Mouse (Mus musculus): ENCODE data around the gene Macf1. TPM values are rescaled to one million over a fixed set of nuclear protein-coding genes. Genes with fewer than 3 reads are reported as not detected.

Macf1 gene
- polyA plus RNA-seq, 1 experiment: 62.9 TPM

DNA sequence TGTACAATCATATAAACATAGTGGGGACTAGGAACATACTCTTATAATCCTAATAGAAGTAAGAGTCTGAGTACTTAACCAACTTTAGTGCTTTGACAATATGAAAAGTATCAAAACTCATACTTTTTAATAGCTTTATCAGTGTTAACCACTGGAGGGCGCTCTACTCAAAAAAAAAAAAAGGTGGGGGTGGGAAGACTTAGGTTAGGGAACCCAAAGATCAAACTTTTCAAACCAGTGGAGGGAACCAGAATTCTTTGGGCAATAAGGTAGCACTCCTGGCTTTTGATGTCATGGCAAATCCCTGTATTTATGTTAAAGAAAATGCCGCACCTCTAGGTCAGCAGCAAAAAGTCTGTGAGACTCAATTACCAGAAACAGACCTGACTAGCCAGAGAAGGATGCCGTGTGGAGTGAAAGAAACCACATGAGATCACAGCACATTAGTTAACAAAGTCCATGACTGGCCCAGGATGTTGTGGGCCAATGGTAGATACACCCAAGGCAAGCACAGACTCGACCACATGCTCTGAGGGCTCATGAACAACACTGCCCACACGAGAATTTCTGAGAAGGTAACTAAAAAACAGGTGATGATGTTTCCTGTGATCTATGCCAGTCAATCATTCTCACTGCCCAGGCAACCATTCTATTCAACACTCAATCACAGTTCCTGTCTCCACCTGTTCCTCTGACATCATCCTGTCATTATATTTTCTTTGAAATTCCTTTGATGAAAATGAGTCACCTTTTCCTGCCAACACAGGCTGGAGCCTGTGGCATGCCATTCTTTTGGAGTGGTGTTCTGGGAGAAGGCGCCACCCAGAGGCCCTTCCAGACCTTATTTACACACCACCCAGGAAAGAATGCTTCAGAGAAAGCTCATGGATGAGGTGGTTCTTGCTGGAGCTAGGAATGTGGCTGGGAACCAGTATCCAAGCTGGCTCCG is 95.5 kb downstream of the Macf1 start:
- Histone ChIP-seq H3K27me3 (replicated peaks; ENCODE audit: control insufficient read depth, insufficient read depth, low read length) (no peaks in the 10 kb centered on the region), H3K27ac (ENCODE audit: insufficient read depth, low read depth, low read length) (peak overlapping the region; percentile 54), H3K4me1 (ENCODE audit: control insufficient read depth, insufficient read depth, low read length) (peaks cover 36% of the 10 kb centered on the region), H3K36me3 (ENCODE audit: control insufficient read depth, insufficient read depth, low read length) (no peaks in the 10 kb centered on the region), H3K4me3 (ENCODE audit: insufficient read depth, low read depth, low read length) (no peak overlapping the region)
- DNase-seq: peak; percentile 73
- WGBS: 21% methylated on average over 7 of the region's 7 CpGs
- TF ChIP-seq CTCF (conservative IDR thresholded peaks at IDR 0.05; ENCODE audit: insufficient read depth, insufficient read length, low read depth, low read length) (peak; percentile 48), POLR2A (IDR thresholded peaks at IDR 0.05; ENCODE audit: low read depth, low read length) (no peak)

DNA sequence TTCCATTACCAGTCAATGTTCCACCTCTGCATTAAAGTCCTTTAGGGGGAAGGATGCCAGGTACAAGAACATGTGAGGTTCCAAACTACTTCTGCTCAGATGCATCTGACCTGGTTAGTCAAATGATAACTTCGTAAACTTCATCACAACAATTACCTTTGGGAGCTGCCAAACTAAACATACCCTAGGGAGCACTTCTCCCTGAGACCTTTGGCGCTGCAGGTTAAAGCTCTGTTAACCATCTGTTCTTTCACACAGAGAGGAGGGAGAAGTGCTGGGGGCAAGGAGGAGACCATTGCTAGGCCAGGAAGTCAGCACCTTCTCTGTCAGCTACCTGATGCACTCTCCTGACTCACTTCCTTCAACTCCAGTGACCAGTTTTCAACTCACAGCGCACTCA is 96.5 kb downstream of the Macf1 start:
- Histone ChIP-seq H3K27me3 (replicated peaks; ENCODE audit: control insufficient read depth, insufficient read depth, low read length) (no peaks in the 10 kb centered on the region), H3K27ac (ENCODE audit: insufficient read depth, low read depth, low read length) (peak overlapping the region; percentile 77), H3K36me3 (ENCODE audit: control insufficient read depth, insufficient read depth, low read length) (no peaks in the 10 kb centered on the region), H3K4me1 (ENCODE audit: control insufficient read depth, insufficient read depth, low read length) (peaks cover 29% of the 10 kb centered on the region), H3K4me3 (ENCODE audit: insufficient read depth, low read depth, low read length) (no peak overlapping the region)
- TF ChIP-seq CTCF (conservative IDR thresholded peaks at IDR 0.05; ENCODE audit: insufficient read depth, insufficient read length, low read depth, low read length) (no peak), POLR2A (IDR thresholded peaks at IDR 0.05; ENCODE audit: low read depth, low read length) (no peak)
- DNase-seq: peak; percentile 72
- 47% methylated on average over 3 of the region's 3 CpGs for WGBS

DNA sequence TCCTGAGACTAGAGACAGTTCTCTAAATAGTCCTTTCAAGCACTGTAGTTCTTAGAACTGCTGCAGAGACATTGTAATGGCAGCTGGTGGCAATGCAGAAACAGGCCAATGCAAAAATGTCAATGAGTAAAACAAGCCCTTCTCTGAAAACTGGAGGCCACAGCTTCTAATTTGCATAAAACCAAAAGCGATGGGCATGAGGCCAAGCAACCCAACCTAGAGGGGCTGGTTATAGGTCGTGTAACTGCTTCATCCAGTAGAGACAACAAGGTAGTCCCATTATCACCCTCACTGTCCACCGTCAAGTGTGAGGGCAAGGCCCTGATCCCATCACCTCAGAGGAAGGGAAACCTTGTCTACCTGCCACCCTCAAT is 99.5 kb downstream of the Macf1 start:
- no peak for DNase-seq
- Histone ChIP-seq H3K4me3 (ENCODE audit: insufficient read depth, low read depth, low read length) (no peak overlapping the region), H3K36me3 (ENCODE audit: control insufficient read depth, insufficient read depth, low read length) (no peaks in the 10 kb centered on the region), H3K27ac (ENCODE audit: insufficient read depth, low read depth, low read length) (no peak overlapping the region), H3K4me1 (ENCODE audit: control insufficient read depth, insufficient read depth, low read length) (peaks cover 26% of the 10 kb centered on the region), H3K27me3 (replicated peaks; ENCODE audit: control insufficient read depth, insufficient read depth, low read length) (no peaks in the 10 kb centered on the region)
- 55% methylated on average over 3 of the region's 3 CpGs for WGBS
- TF ChIP-seq CTCF (conservative IDR thresholded peaks at IDR 0.05; ENCODE audit: insufficient read depth, insufficient read length, low read depth, low read length): no peak
- TF ChIP-seq POLR2A (IDR thresholded peaks at IDR 0.05; ENCODE audit: low read depth, low read length): no peak

DNA sequence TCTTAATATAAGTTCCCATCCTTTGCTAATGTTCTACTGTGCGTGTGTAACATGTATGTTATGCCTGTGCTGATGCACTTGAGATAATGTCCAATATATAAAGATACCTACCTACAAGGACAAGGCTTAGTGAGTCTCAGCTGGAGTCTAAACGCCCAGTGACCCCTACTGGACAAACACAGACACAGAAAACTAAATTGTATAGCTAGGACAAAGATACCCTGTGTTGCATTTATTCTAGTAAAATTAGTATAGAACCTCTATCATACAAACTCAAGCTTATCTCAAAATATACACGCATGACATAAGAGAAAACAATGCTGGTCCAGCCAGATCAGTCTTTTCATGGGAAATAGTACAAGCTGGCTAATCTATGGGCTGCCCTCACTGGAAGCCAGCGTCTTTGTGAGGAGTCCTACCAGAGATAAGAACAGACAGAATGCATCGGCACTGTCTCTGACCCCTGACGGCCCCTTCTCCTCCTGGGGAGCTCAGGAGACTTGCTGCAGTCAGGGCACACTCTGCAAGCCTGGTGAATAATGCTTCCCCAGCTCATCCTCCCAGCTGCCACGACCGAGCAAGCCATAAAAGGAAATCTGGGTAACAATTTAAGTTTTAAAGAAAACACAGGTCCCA is 100.0 kb downstream of the Macf1 start:
- Histone ChIP-seq H3K4me3 (ENCODE audit: insufficient read depth, low read depth, low read length) (no peak overlapping the region), H3K27me3 (replicated peaks; ENCODE audit: control insufficient read depth, insufficient read depth, low read length) (no peaks in the 10 kb centered on the region), H3K36me3 (ENCODE audit: control insufficient read depth, insufficient read depth, low read length) (no peaks in the 10 kb centered on the region), H3K4me1 (ENCODE audit: control insufficient read depth, insufficient read depth, low read length) (peaks cover 23% of the 10 kb centered on the region), H3K27ac (ENCODE audit: insufficient read depth, low read depth, low read length) (no peak overlapping the region)
- WGBS: 52% methylated on average over 8 of the region's 8 CpGs
- peak; percentile 43 for DNase-seq
- TF ChIP-seq POLR2A (IDR thresholded peaks at IDR 0.05; ENCODE audit: low read depth, low read length) (no peak), CTCF (conservative IDR thresholded peaks at IDR 0.05; ENCODE audit: insufficient read depth, insufficient read length, low read depth, low read length) (no peak)

DNA sequence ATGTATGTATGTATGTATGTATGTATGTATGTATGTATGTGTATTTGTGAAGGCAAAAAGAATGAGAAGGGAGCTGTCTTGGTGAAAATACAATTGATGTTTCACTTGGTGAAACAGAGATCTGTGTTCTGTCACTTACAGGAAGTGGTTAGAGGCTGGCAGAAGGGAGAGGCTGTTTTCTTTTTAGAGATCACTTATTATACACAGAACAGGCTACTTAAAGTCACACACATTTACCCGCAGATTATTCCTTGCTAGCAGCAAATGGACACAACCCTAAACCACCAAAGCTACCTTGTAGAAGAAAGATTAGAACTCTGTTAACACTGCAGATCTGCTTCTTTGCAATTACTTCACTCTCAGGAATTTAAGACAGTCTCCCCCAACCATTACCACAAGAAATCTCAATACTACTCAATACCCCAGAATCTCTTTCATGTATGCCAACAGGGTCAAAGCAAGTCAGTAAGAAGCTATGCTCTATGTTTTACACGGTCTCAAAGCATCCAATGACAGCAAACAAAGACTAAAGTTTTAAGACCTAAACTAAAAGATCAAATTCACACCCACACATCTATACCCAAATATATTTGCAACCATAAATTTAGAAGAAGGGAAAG is 106.6 kb downstream of the Macf1 start:
- TF ChIP-seq POLR2A (IDR thresholded peaks at IDR 0.05; ENCODE audit: low read depth, low read length) (no peak), CTCF (conservative IDR thresholded peaks at IDR 0.05; ENCODE audit: insufficient read depth, insufficient read length, low read depth, low read length) (no peak)
- Histone ChIP-seq H3K4me3 (ENCODE audit: insufficient read depth, low read depth, low read length) (no peak overlapping the region), H3K36me3 (ENCODE audit: control insufficient read depth, insufficient read depth, low read length) (no peaks in the 10 kb centered on the region), H3K27ac (ENCODE audit: insufficient read depth, low read depth, low read length) (no peak overlapping the region; the same call in 1 of the 2 replicates), H3K4me1 (ENCODE audit: control insufficient read depth, insufficient read depth, low read length) (peaks cover 24% of the 10 kb centered on the region), H3K27me3 (replicated peaks; ENCODE audit: control insufficient read depth, insufficient read depth, low read length) (no peaks in the 10 kb centered on the region)
- DNase-seq: no peak
- WGBS: 22% methylated on average over 2 of the region's 2 CpGs

DNA sequence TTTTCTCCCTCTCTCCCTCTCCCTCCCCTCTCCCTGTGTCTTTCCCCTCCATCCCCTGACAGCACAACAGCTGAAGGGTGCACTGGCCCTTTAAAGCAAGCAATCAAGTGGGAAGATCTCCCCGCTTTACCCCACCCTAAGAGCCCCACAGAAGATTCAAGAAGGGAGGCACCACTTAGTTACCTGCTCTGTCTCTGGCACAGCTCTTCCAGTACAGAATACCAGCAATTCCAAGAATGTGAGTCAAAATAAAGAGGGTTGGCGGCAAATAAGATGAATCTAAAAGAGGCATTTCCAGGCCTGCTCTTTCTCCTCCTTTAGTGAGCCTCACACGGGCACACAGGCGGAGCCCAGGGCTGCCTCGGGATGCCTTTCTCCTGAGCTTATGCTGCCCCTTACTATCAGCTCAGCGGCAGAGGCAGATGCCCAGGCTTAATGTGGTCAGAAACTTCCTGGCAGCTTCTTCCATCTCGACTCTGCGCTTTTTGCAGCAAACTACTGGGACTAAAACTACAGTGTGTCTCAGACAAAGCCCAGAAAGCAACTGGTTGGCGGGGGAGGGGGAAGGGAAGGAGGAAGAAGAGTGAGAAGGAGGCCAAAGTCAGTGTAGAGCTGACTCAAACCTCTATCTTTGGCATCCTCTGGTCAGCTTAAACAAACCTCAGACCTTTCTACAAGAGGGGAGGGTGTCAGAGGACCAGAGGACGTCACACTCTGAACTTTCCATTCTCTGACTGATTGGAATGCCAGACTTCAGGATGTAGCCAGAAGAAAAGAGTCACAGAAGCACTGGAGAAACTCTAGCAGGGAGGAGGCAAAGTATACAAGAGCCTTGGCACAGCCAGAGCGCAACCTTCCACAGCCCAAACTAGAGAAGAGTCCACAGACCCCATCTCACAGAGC is 111.5 kb downstream of the Macf1 start:
- 21% methylated on average over 11 of the region's 11 CpGs for WGBS
- TF ChIP-seq POLR2A (IDR thresholded peaks at IDR 0.05; ENCODE audit: low read depth, low read length) (no peak), CTCF (conservative IDR thresholded peaks at IDR 0.05; ENCODE audit: insufficient read depth, insufficient read length, low read depth, low read length) (no peak)
- Histone ChIP-seq H3K27ac (ENCODE audit: insufficient read depth, low read depth, low read length) (peak overlapping the region; percentile 86), H3K4me3 (ENCODE audit: insufficient read depth, low read depth, low read length) (peak overlapping the region; percentile 13; the same call in 1 of the 2 replicates), H3K36me3 (ENCODE audit: control insufficient read depth, insufficient read depth, low read length) (no peaks in the 10 kb centered on the region), H3K4me1 (ENCODE audit: control insufficient read depth, insufficient read depth, low read length) (peaks cover 20% of the 10 kb centered on the region), H3K27me3 (replicated peaks; ENCODE audit: control insufficient read depth, insufficient read depth, low read length) (no peaks in the 10 kb centered on the region)
- DNase-seq: peak; percentile 50
